ENCODE assay signal across 18 mouse cellular contexts in genomic region chr13:83110610-83111009, GRCm38 (mm10).
DNase-seq lines count a peak whose midpoint lies in the region; ATAC-seq lines count a peak whose summit lies in the region.
"Had no signal": no experiment of that assay in that cellular context is flagged by ENCODE, and none has a peak within 500 bp of the region (broad histone marks: within the 10 kb centered on the region; RNA-seq: fewer than 3 reads in every experiment).

No protein-coding gene starts in this region.

- peak; percentile 55 for ATAC-seq in frontal cortex, adult (ENCODE audit: low TSS enrichment)
- ATAC-seq: CD4-positive, CD25-positive, alpha-beta regulatory T cell, adult 4 months; forebrain, embryonic 14.5 days; intestine, postnatal 0 days had no signal

- intact Hi-C loops in left cerebral cortex, postnatal 36 days (cut with DNase I), result loop anchor here (5.0 kb wide), 1 partner anchor 412 kb away; no protein-coding TSS in a partner anchor
- intact Hi-C loops in left cerebral cortex, postnatal 14 days (cut with DNase I), result no loop called here
- intact Hi-C loops in heart, postnatal 25 days (cut with DNase I), result no loop called here

- no peak for DNase-seq in frontal cortex, postnatal 25 days (ENCODE audit: low spot score in 2 of 2)
- DNase-seq in left cerebral cortex, postnatal 36 days (ENCODE audit: low spot score in 2 of 2), result peak; percentile 23 to 24
- no peak for DNase-seq in left cerebral cortex, postnatal 14 days (ENCODE audit: low spot score in 2 of 2)
- peak; percentile 71 for DNase-seq in brain, adult 2 months (ENCODE audit: low read depth, low spot score)
- DNase-seq in layer of hippocampus, adult 9-11 months, result peak; percentile 29
- DNase-seq in heart, postnatal 25 days (ENCODE audit: low spot score), result no peak
- DNase-seq in kidney, postnatal 4 days, result no peak
- DNase-seq: adrenal gland, postnatal 14 days; cerebellum, adult 9-10 months; gastrocnemius, postnatal 14 days; heart, adult 18-20 months; heart, postnatal 10 days; kidney, postnatal 36 days; lung, postnatal 4 days had no signal

Comparison
In these comparisons a context has a peak if more than half of its experiments do, and no peak if none do; other contexts are left out.
1. DNase-seq: peak in left cerebral cortex, postnatal 36 days (2 of 2), brain, adult 2 months (single experiment) and layer of hippocampus, adult 9-11 months (single experiment); none in frontal cortex, postnatal 25 days (0 of 2), left cerebral cortex, postnatal 14 days (0 of 2), heart, postnatal 25 days (single experiment) and kidney, postnatal 4 days (0 of 2).